Mouse (Mus musculus): Measurements from ENCODE around the gene Camk1d. TPM values are rescaled to one million over a fixed set of nuclear protein-coding genes. Genes with fewer than 3 reads are reported as not detected.

Gene Camk1d
- total RNA-seq, 2 experiments from 2014 or later: 4.3 to 4.6 TPM

- ATAC-seq (replicated peaks; ENCODE audit: low FRiP score, poor library complexity, severe bottlenecking): no peak
Observed at GRCm38 (mm10) chr2:5713325-5714210, 747 bp downstream of the Camk1d start.

GRCm38 (mm10) chr2:5712255-5712654 is 2.1 kb downstream of the Camk1d start:
- no peak for ATAC-seq (replicated peaks; ENCODE audit: low FRiP score, poor library complexity, severe bottlenecking)

GRCm38 (mm10) chr2:5709911-5710310 is 4.4 kb downstream of the Camk1d start:
- ATAC-seq (replicated peaks; ENCODE audit: low FRiP score, poor library complexity, severe bottlenecking): no peak

- no peak for ATAC-seq (replicated peaks; ENCODE audit: low FRiP score, poor library complexity, severe bottlenecking)
Observed at GRCm38 (mm10) chr2:5707871-5708733, 6.2 kb downstream of the Camk1d start.

- no peak for ATAC-seq (replicated peaks; ENCODE audit: low FRiP score, poor library complexity, severe bottlenecking)
Observed at GRCm38 (mm10) chr2:5706618-5707017, 7.7 kb downstream of the Camk1d start.

- ATAC-seq (replicated peaks; ENCODE audit: low FRiP score, poor library complexity, severe bottlenecking): no peak
Observed at GRCm38 (mm10) chr2:5702370-5702769, 11.9 kb downstream of the Camk1d start.

GRCm38 (mm10) chr2:5700931-5701330 is 13.4 kb downstream of the Camk1d start:
- peak; percentile 62; the same call in 1 of the 2 replicates for ATAC-seq (replicated peaks; ENCODE audit: low FRiP score, poor library complexity, severe bottlenecking)

- ATAC-seq (replicated peaks; ENCODE audit: low FRiP score, poor library complexity, severe bottlenecking): no peak
Observed at GRCm38 (mm10) chr2:5698451-5698850, 15.9 kb downstream of the Camk1d start.

GRCm38 (mm10) chr2:5694094-5694493 is 20.2 kb downstream of the Camk1d start:
- ATAC-seq (replicated peaks; ENCODE audit: low FRiP score, poor library complexity, severe bottlenecking): no peak

- no peak for ATAC-seq (replicated peaks; ENCODE audit: low FRiP score, poor library complexity, severe bottlenecking)
Observed at GRCm38 (mm10) chr2:5691729-5692128, 22.6 kb downstream of the Camk1d start.

GRCm38 (mm10) chr2:5683366-5683765 is 30.9 kb downstream of the Camk1d start:
- ATAC-seq (replicated peaks; ENCODE audit: low FRiP score, poor library complexity, severe bottlenecking): no peak

GRCm38 (mm10) chr2:5681909-5682308 is 32.4 kb downstream of the Camk1d start:
- ATAC-seq (replicated peaks; ENCODE audit: low FRiP score, poor library complexity, severe bottlenecking): no peak

GRCm38 (mm10) chr2:5681302-5681701 is 33.0 kb downstream of the Camk1d start:
- ATAC-seq (replicated peaks; ENCODE audit: low FRiP score, poor library complexity, severe bottlenecking): no peak

- ATAC-seq (replicated peaks; ENCODE audit: low FRiP score, poor library complexity, severe bottlenecking): no peak
Observed at GRCm38 (mm10) chr2:5679055-5679454, 35.3 kb downstream of the Camk1d start.

GRCm38 (mm10) chr2:5677472-5677871 is 36.8 kb downstream of the Camk1d start:
- no peak for ATAC-seq (replicated peaks; ENCODE audit: low FRiP score, poor library complexity, severe bottlenecking)

GRCm38 (mm10) chr2:5676786-5677185 is 37.5 kb downstream of the Camk1d start:
- no peak for ATAC-seq (replicated peaks; ENCODE audit: low FRiP score, poor library complexity, severe bottlenecking)

- ATAC-seq (replicated peaks; ENCODE audit: low FRiP score, poor library complexity, severe bottlenecking): no peak
Observed at GRCm38 (mm10) chr2:5676143-5676483, 38.2 kb downstream of the Camk1d start.

- ATAC-seq (replicated peaks; ENCODE audit: low FRiP score, poor library complexity, severe bottlenecking): no peak
Observed at GRCm38 (mm10) chr2:5675431-5676142, 38.7 kb downstream of the Camk1d start.

GRCm38 (mm10) chr2:5674512-5674911 is 39.8 kb downstream of the Camk1d start:
- no peak for ATAC-seq (replicated peaks; ENCODE audit: low FRiP score, poor library complexity, severe bottlenecking)

- no peak for ATAC-seq (replicated peaks; ENCODE audit: low FRiP score, poor library complexity, severe bottlenecking)
Observed at GRCm38 (mm10) chr2:5673816-5674215, 40.5 kb downstream of the Camk1d start.
